Mouse (Mus musculus): ENCODE data around the gene Antxr2. TPM values are rescaled to one million over a fixed set of nuclear protein-coding genes. Genes with fewer than 3 reads are reported as not detected.
A peak's percentile ranks its signal among the peaks of the same experiment; 100 is the strongest.

The Antxr2 gene
- polyA plus RNA-seq, 1 experiment from 2014 or later, result 21.7 TPM

DNA sequence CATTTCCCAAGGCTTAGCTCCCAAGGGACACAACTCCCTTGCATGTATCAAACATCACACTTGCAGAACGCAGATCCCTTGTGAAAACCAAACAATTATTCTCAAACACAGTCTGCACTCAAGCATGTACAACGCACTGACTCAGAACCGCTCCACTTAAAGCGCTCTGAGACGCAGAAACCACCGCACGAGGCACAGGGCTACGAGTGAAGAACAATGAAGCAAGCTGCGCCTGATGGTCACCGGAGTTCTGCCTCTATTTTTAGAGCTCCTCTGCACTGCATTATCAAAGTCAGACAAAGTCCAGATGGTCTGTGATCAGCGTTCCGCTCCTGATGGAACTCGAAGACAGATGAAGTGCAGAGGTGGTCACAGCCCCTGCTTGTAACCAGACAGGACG is 50.4 kb downstream of the Antxr2 start:
- Histone ChIP-seq H3K9ac (no peak overlapping the region), H3K36me3 (no peaks in the 10 kb centered on the region), H3K27me3 (replicated peaks) (no peaks in the 10 kb centered on the region), H3K27ac (no peak overlapping the region), H3K4me3 (replicated peaks) (no peak overlapping the region), H3K4me2 (replicated peaks) (peak overlapping the region; percentile 30), H3K4me1 (replicated peaks) (no peaks in the 10 kb centered on the region), H3K9me3 (no peaks in the 10 kb centered on the region)
- ATAC-seq, result peak; percentile 41; the same call in 1 of the 2 replicates
- WGBS, result 30% methylated on average over 14 of the region's 14 CpGs

DNA sequence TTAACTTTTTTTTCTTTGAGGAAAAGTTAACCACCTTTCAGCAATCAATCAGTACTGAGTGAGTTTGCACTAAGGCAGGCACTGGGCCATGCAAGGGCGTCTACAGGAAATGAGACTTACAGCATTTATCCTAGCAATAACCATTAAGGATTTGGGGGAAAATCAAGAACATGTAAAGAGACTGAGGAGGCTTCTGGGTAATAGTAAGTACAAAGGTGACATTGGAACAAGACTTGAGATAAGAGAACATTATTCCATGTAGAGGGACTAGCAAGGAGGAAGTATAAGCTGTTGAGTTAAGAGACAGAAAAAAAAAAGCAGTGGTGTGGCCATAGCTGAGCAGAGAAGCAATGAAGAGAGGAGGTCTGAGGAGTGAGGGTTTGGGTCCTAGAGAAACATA is 57.5 kb downstream of the Antxr2 start:
- Histone ChIP-seq H3K9me3 (no peaks in the 10 kb centered on the region), H3K4me3 (replicated peaks) (no peak overlapping the region), H3K9ac (no peak overlapping the region), H3K4me2 (replicated peaks) (no peak overlapping the region), H3K4me1 (replicated peaks) (no peaks in the 10 kb centered on the region), H3K36me3 (no peaks in the 10 kb centered on the region), H3K27me3 (replicated peaks) (no peaks in the 10 kb centered on the region), H3K27ac (no peak overlapping the region)
- 67% methylated on average over 1 of the region's 1 CpGs for WGBS
- ATAC-seq, result peak; percentile 71; the same call in 1 of the 2 replicates

DNA sequence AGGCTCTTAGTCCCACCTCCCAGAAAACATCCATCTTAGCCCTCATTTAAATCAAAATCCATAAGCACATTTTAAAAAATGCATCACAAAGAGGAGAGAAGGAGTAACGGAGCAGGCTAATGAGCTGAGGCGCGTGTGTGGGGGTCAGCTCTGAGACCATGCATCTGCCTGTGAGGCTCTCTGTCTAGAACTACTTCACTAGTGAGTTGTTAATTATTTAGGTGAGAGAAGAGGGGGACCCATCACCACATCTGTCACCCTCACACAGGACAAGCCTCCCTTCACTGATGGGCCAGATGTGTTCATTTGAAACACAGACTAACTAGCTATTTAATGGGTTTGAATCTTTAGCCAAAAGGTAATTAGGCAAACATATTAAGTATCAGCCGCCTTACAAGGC is 58.8 kb downstream of the Antxr2 start:
- no peak overlapping the region for H3K4me3 ChIP-seq (replicated peaks)
- H3K9ac ChIP-seq, result no peak overlapping the region
- no peaks in the 10 kb centered on the region for H3K36me3 ChIP-seq
- H3K27ac ChIP-seq, result no peak overlapping the region
- H3K27me3 ChIP-seq (replicated peaks), result no peaks in the 10 kb centered on the region
- no peaks in the 10 kb centered on the region for H3K4me1 ChIP-seq (replicated peaks)
- no peak overlapping the region for H3K4me2 ChIP-seq (replicated peaks)
- no peak for ATAC-seq
- H3K9me3 ChIP-seq, result no peaks in the 10 kb centered on the region
- WGBS, result 92% methylated on average over 4 of the region's 4 CpGs

DNA sequence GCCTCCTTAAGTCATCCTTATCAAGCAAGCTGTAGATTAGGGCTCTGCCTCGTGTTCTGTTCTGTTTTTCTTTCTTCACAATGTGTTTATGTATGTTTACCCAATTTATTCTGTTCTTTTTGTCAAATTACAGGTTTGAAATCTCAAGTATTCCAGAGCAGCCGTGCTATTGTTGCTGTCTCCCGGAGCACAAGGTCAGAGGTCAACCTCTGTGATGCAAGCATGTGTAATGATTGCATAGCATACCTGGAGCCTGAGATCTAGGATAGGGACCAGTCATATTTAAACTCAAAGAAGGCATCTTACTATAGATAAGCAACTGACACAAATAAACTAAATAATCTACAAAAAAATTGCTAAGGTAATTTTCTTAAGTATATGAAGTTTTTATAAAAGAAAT is 59.6 kb downstream of the Antxr2 start:
- H3K9ac ChIP-seq, result no peak overlapping the region
- H3K9me3 ChIP-seq, result no peaks in the 10 kb centered on the region
- no peak for ATAC-seq
- H3K27ac ChIP-seq, result no peak overlapping the region
- no peak overlapping the region for H3K4me2 ChIP-seq (replicated peaks)
- no peaks in the 10 kb centered on the region for H3K36me3 ChIP-seq
- no peak overlapping the region for H3K4me3 ChIP-seq (replicated peaks)
- WGBS, result 38% methylated on average over 3 of the region's 3 CpGs
- H3K27me3 ChIP-seq (replicated peaks), result no peaks in the 10 kb centered on the region
- H3K4me1 ChIP-seq (replicated peaks), result no peaks in the 10 kb centered on the region

DNA sequence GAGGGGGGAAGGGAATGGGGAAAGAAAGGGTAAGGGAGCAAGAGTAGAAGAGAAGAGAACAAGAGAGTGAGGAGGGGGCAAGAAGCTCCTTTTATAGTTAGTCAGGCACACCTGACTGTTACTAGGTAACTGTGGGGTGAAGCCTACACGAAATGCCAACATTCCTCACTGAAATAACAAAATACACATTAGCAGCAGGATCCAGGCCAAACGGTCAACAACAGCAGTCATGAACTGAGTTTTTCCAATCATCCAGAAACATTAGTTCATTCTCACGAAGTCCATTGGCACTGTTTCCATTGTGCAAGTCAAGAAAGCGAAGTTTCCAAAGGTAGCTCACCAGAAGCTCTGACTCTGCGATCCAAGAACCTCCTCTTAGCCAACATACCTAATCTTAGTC is 63.8 kb downstream of the Antxr2 start:
- Histone ChIP-seq H3K4me1 (replicated peaks) (no peaks in the 10 kb centered on the region), H3K4me3 (replicated peaks) (no peak overlapping the region), H3K36me3 (no peaks in the 10 kb centered on the region), H3K27me3 (replicated peaks) (no peaks in the 10 kb centered on the region), H3K27ac (no peak overlapping the region), H3K4me2 (replicated peaks) (no peak overlapping the region), H3K9me3 (no peaks in the 10 kb centered on the region), H3K9ac (no peak overlapping the region)
- no peak for ATAC-seq
- 84% methylated on average over 5 of the region's 5 CpGs for WGBS

DNA sequence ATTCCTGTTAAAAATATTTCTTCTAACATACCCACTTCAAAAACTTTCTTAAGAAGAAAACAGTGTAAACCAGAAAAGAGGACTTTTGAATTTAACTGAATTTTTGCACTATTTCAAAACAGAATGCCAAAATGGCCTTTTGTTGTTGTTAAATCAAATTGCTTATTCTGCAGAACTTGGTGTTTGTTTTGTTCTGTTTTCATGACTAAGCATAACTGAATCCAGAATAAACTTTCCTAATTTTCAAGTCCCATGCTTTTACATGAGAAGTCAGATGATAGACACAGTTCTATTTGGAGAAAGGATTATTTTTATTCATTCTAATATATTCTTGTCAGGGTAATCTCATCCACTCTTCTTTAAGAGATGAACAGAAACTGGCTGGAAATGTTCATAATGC is 64.7 kb downstream of the Antxr2 start:
- Histone ChIP-seq H3K9me3 (no peaks in the 10 kb centered on the region), H3K36me3 (no peaks in the 10 kb centered on the region), H3K4me1 (replicated peaks) (no peaks in the 10 kb centered on the region), H3K27ac (no peak overlapping the region), H3K4me3 (replicated peaks) (no peak overlapping the region), H3K9ac (no peak overlapping the region), H3K27me3 (replicated peaks) (no peaks in the 10 kb centered on the region), H3K4me2 (replicated peaks) (no peak overlapping the region)
- no peak for ATAC-seq

DNA sequence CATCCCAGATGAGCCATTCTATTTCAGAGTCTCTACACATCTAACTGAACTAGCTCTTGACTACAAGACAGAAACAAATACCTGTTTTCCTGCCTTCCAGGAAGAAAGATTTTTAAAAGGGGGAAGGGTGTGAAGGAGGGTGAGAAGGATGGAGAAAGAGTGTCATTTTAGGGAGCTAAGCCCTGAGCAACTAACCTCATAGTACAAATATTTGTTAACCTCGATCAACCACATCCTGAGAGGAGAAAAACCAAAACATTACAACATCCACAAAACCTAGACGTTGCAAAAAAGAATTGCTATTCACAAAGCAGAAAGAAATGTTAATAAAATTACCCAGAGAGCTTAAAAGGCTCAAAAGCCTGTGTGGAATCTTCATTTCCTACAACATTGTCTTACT is 66.4 kb downstream of the Antxr2 start:
- Histone ChIP-seq H3K27me3 (replicated peaks) (no peaks in the 10 kb centered on the region), H3K4me1 (replicated peaks) (no peaks in the 10 kb centered on the region), H3K27ac (no peak overlapping the region), H3K4me3 (replicated peaks) (no peak overlapping the region), H3K36me3 (no peaks in the 10 kb centered on the region), H3K9me3 (no peaks in the 10 kb centered on the region), H3K9ac (no peak overlapping the region), H3K4me2 (replicated peaks) (no peak overlapping the region)
- WGBS, result 69% methylated on average over 2 of the region's 2 CpGs
- no peak for ATAC-seq

DNA sequence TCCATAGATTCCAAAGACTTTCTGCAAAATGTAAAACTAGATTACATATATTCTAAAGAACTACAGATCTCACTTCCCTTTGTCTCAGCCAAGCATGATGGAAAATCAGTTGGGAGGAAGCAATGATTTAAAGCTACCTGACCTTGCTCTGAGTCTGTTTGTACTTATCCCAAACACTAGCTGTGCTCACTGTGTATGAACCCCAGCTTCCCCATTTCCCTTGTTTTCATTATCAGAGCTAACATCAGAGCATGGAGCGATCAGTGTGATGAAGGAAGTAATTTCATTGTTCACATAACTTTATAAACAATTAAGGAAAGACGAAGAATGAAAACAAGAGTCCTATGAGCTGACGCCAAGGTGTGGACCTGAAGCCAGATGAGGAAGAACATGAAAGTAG is 68.3 kb downstream of the Antxr2 start:
- no peaks in the 10 kb centered on the region for H3K9me3 ChIP-seq
- no peak overlapping the region for H3K27ac ChIP-seq
- H3K4me2 ChIP-seq (replicated peaks), result no peak overlapping the region
- H3K27me3 ChIP-seq (replicated peaks), result no peaks in the 10 kb centered on the region
- ATAC-seq, result no peak
- no peak overlapping the region for H3K4me3 ChIP-seq (replicated peaks)
- H3K4me1 ChIP-seq (replicated peaks), result no peaks in the 10 kb centered on the region
- WGBS, result 62% methylated on average over 3 of the region's 3 CpGs
- no peaks in the 10 kb centered on the region for H3K36me3 ChIP-seq
- no peak overlapping the region for H3K9ac ChIP-seq

DNA sequence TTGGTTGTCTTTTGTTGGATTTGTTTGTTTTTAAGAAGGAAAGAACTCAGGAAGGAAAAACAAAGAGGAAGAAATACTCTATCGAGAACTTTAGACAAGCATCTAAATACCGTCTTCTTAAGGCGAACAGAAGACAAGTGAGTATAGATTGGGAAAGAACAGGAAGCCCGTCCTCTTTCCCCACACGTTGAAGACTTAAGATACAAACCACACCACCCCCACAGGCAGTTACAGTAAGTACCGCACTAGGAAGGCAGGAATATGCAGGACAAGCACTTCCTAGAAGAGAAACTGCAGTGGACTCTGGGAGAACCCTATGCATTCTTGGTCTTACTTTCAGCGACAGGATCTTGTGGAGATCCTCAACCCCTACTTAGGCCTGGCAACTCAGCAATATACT is 69.1 kb downstream of the Antxr2 start:
- no peak for ATAC-seq
- WGBS, result 74% methylated on average over 7 of the region's 7 CpGs
- no peak overlapping the region for H3K27ac ChIP-seq

DNA sequence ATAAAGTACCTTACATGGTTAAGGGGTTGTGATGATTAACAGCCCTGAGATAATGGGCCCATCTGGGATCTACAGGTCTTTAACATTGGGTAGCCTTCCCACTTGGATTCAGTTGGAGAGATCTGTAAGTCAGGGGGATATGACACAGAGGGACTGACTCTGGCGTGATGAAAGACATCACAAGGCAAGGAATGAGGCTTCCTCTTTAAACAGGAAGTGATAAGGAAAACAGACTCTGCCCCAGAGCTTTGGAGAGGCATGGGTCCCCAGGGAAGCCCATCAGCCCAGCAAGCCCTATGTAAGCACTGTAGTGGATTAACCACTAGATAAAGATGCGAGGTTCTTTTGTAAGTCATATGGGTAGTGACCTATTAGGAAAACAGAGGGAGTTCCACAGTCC is 71.2 kb downstream of the Antxr2 start:
- Histone ChIP-seq H3K27ac (no peak overlapping the region), H3K4me2 (replicated peaks) (no peak overlapping the region), H3K9ac (no peak overlapping the region), H3K9me3 (no peaks in the 10 kb centered on the region), H3K36me3 (no peaks in the 10 kb centered on the region), H3K4me1 (replicated peaks) (no peaks in the 10 kb centered on the region), H3K4me3 (replicated peaks) (no peak overlapping the region), H3K27me3 (replicated peaks) (no peaks in the 10 kb centered on the region)
- 38% methylated on average over 2 of the region's 2 CpGs for WGBS
- no peak for ATAC-seq

More for the DNA sequence above, 69.1 kb downstream of the Antxr2 start:
- no peaks in the 10 kb centered on the region for H3K4me1 ChIP-seq (replicated peaks)
- H3K9me3 ChIP-seq, result no peaks in the 10 kb centered on the region
- H3K4me2 ChIP-seq (replicated peaks), result no peak overlapping the region
- no peaks in the 10 kb centered on the region for H3K27me3 ChIP-seq (replicated peaks)
- H3K4me3 ChIP-seq (replicated peaks), result no peak overlapping the region
- no peak overlapping the region for H3K9ac ChIP-seq
- H3K36me3 ChIP-seq, result no peaks in the 10 kb centered on the region

DNA sequence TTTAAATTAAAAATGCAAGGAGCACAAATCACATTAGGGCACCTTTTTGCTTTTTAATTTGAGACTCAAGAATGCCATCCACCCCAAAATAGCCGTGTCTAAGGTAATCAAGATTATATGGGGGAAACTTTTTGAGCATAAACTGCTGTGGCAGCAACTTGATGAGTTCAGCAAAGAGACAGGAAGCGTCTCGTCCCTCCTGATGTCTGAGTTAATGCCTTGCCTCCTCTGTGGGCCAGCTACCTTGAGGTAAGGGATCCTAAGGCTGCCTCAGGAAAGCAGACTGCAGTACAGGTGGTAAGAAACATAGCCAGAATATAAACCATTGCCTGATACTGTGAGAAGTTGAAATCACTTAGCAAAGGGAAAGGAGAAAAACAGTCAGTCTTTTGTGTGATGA is 71.8 kb downstream of the Antxr2 start:
- Histone ChIP-seq H3K27me3 (replicated peaks) (no peaks in the 10 kb centered on the region), H3K4me2 (replicated peaks) (no peak overlapping the region), H3K36me3 (no peaks in the 10 kb centered on the region), H3K27ac (no peak overlapping the region), H3K9ac (no peak overlapping the region), H3K9me3 (no peaks in the 10 kb centered on the region), H3K4me1 (replicated peaks) (no peaks in the 10 kb centered on the region), H3K4me3 (replicated peaks) (no peak overlapping the region)
- no peak for ATAC-seq
- WGBS, result 79% methylated on average over 3 of the region's 3 CpGs

DNA sequence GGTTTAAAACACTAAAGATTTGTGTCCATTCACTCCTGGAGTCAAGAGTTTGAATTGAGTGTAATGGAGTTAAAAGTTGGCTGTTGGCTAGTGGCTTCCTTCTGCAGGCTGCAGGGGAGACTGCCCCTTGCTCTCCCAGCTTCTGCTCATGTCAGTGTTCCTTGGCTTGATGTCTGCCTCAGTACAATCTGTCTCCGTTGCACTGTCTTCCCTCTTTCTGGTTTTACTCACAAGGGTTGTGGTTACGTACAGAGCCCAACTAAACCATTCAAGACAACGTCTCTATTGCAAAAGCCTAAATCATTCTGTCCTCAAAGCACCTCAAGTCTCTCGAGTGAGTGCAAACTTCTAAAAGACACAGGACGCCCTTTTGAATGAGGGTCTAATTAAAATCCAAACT is 73.3 kb downstream of the Antxr2 start:
- WGBS, result 81% methylated on average over 5 of the region's 5 CpGs
- Histone ChIP-seq H3K27ac (no peak overlapping the region), H3K4me1 (replicated peaks) (no peaks in the 10 kb centered on the region), H3K36me3 (no peaks in the 10 kb centered on the region), H3K9me3 (no peaks in the 10 kb centered on the region), H3K27me3 (replicated peaks) (no peaks in the 10 kb centered on the region), H3K4me3 (replicated peaks) (no peak overlapping the region), H3K4me2 (replicated peaks) (no peak overlapping the region), H3K9ac (no peak overlapping the region)
- no peak for ATAC-seq

DNA sequence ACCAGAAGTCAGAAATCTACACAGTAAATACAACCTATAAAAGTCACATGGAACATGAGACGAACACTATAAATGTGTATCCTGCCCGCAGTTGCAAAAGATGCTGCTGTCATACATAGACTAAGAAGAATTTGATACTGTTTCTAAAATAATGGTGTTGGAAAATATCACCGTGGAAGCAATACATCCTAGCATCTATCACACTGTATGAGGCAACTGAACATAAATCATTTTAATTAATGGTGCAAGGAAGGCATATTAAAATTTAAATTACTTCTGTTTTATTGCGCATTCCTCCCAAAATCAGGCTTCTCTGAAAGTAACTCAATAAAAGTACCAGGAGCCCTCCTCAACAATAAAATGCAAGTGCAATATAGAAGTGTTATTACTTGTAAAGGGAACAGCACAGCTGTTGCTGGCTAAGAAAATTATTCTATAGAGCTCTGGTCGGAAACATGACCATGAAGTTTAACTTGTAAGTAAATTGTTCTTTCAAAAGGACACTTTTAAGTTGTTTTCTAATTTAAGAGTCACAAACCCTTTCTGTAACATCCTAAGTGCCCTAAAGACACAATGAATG is 76.6 kb downstream of the Antxr2 start:
- Histone ChIP-seq H3K9ac (no peak overlapping the region), H3K36me3 (no peaks in the 10 kb centered on the region), H3K4me3 (replicated peaks) (no peak overlapping the region), H3K27me3 (replicated peaks) (no peaks in the 10 kb centered on the region), H3K27ac (no peak overlapping the region), H3K9me3 (no peaks in the 10 kb centered on the region), H3K4me1 (replicated peaks) (no peaks in the 10 kb centered on the region), H3K4me2 (replicated peaks) (no peak overlapping the region)
- 83% methylated on average over 5 of the region's 5 CpGs for WGBS
- no peak for ATAC-seq
